Mouse (Mus musculus) thymus, adult 2 months (tissue): ENCODE measurements around the gene Dnaja4.

Experiments used
- CTCF ChIP-seq: fragments of 200-500 bp; IDR thresholded peaks from 2 replicates; pipeline ENCODE4 v1.5.1; 2012; ENCODE audit warnings: mild to moderate bottlenecking, control low read depth, low read length, moderate library complexity, borderline replicate concordance; ENCODE audit not compliant: control insufficient read depth, poor library complexity, insufficient read depth; ENCODE audit errors: extremely low read depth
- POLR2A ChIP-seq: fragments of 200-500 bp; IDR thresholded peaks from 2 replicates; pipeline ENCODE4 v1.6.1; 2012; ENCODE audit warnings: mild to moderate bottlenecking, low read length, control low read depth, moderate library complexity; ENCODE audit not compliant: control insufficient read depth, poor library complexity, insufficient read depth; ENCODE audit errors: extremely low read depth

DNA sequence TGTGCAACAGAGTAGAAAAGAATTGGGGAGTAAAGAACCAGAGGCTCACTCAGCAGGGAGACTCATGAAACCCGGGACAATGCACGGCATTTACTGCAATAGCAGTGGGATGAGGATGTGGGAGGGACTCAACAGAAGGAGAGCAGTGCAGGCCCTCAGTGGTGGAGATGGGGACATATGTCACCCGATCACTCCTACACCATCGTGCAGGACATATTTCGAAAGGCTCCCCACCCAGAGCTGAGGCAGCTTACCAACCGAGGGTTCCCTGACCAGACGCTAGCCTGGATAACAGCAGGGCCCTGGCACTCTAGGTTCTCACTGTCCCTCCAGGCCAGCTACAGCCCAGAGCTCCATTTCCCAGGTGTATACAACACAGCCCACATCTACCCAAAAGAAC, 23.5 kb downstream of the Dnaja4 start:
- TF ChIP-seq CTCF, result no peak
- no peak for TF ChIP-seq POLR2A
